Mouse (Mus musculus) heart, embryonic 15.5 days (tissue): ENCODE results near the gene Il34. TPM values are rescaled to one million over a fixed set of nuclear protein-coding genes. Genes with fewer than 3 reads are reported as not detected.

ENCODE experiments used
- ATAC-seq: fragments of 200-750 bp; cut with Nextera tagmentation; replicated peaks from 2 replicates; pipeline ENCODE4 v1.8.0; 2017; ENCODE audit warnings: low read depth, moderate TSS enrichment; ENCODE audit not compliant: insufficient number of reproducible peaks, insufficient read depth, low FRiP score
- H3K27ac ChIP-seq: fragments of 300-500 bp; sonication (generic); 2 replicates; pipeline ENCODE4 v1.5.1; 2015; ENCODE audit warnings: mild to moderate bottlenecking, inconsistent platforms
- H3K27me3 ChIP-seq: fragments of 300-500 bp; sonication (generic); 2 replicates; pipeline ENCODE4 v1.6.1; 2015; ENCODE audit warnings: inconsistent platforms
- H3K36me3 ChIP-seq: fragments of 300-500 bp; sonication (generic); 2 replicates; pipeline ENCODE4 v1.6.1; 2015; ENCODE audit warnings: mild to moderate bottlenecking, inconsistent platforms
- H3K4me1 ChIP-seq: fragments of 300-500 bp; sonication (generic); replicated peaks from 2 replicates; pipeline ENCODE4 v1.6.1; 2015; ENCODE audit warnings: inconsistent platforms
- H3K4me2 ChIP-seq: fragments of 300-500 bp; sonication (generic); 2 replicates; pipeline ENCODE4 v1.6.1; 2015; ENCODE audit warnings: inconsistent platforms, mild to moderate bottlenecking, moderate library complexity
- H3K4me3 ChIP-seq: fragments of 300-500 bp; sonication (generic); 2 replicates; pipeline ENCODE4 v1.5.1; 2015; ENCODE audit warnings: mild to moderate bottlenecking, inconsistent platforms
- H3K9ac ChIP-seq: fragments of 300-500 bp; sonication (generic); 2 replicates; pipeline ENCODE4 v1.6.1; 2015; ENCODE audit warnings: mild to moderate bottlenecking, inconsistent platforms
- H3K9me3 ChIP-seq: fragments of 300-500 bp; sonication (generic); replicated peaks from 2 replicates; pipeline ENCODE4 v1.6.1; 2016; ENCODE audit warnings: inconsistent platforms
- WGBS: fragments of 180-500 bp; shearing (Covaris S2); methylation state at CpG from one replicate; pipeline ENCODE4 v1.1.7; 2015; ENCODE audit warnings: mixed read lengths; 5-methylcytosine and 5-hydroxymethylcytosine counted together
- polyA plus RNA-seq: library from polyadenylated mRNA; unstranded; fragments of >200 nt; fragmentation: Nextera tagmentation; extraction: Ambion mirVana; gene quantifications from 2 replicates; pipeline ENCODE4 v1.2.1, GENCODE M21; 2015

The Il34 gene
- polyA plus RNA-seq, 1 experiment from 2014 or later, result 0.94 TPM

DNA sequence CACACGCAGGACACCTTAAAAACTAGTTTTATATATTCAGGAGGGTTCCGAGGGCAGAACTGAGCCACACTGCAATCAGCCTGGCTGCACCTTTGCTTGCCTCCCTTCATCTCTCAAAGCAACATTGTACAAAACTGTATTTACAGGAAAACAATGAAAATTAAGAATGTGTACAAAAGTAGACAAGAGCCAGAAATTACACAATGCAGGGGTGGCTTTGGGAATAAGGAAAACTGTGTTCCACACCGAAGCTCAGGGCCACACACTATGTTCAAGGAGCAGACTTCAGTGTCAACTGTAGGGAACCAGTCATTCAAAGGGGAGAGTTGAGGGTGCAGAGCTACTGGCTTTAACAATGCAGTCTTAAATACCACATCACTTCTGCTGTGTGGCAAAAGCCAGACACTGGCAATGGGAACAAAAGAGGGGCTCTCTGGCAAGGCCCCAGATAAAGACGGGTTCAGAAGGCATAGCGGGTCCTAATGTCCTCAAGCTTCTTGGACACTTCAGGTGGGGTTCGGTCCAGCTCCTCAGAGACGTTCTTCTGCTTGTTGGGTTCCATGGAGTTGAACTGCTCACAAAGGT, 4.8 kb upstream of the Il34 start:
- Histone ChIP-seq H3K27ac (peak overlapping the region; percentile 10; the same call in 1 of the 2 replicates), H3K4me1 (peaks cover 27% of the 10 kb centered on the region), H3K9me3 (no peaks in the 10 kb centered on the region), H3K36me3 (peaks cover 66% of the 10 kb centered on the region), H3K4me3 (no peak overlapping the region), H3K9ac (no peak overlapping the region), H3K27me3 (no peaks in the 10 kb centered on the region), H3K4me2 (no peak overlapping the region)
- whole genome bisulfite sequencing, result 83% methylated on average over 7 of the region's 7 CpGs
- no peak for ATAC-seq

DNA sequence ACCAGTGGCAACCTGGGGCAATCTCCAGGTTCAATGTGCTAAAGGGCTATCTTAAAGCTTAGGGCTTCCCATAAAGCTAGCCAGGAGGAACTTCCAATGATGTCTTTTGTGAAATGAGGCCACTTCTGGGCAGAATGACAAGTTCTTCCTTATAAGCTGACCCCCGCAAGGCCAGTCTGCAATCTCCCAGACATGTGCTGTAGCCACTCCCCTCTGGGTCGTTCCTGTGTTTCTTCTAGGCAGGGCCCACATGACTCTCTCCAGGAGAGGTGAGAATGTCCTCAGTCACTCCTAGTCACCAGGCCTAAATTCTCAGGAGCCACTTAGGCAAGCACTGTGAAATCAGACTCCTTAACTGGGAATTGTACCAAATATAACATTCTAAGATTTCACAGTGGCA, 4.1 kb upstream of the Il34 start:
- no peak for ATAC-seq
- no peak overlapping the region for H3K4me2 ChIP-seq
- WGBS, result 26% methylated on average over 2 of the region's 2 CpGs
- no peak overlapping the region for H3K9ac ChIP-seq
- no peaks in the 10 kb centered on the region for H3K27me3 ChIP-seq
- peaks cover 28% of the 10 kb centered on the region for H3K4me1 ChIP-seq
- peak overlapping the region; percentile 21; the same call in 1 of the 2 replicates for H3K27ac ChIP-seq
- H3K9me3 ChIP-seq, result no peaks in the 10 kb centered on the region
- H3K36me3 ChIP-seq, result peaks cover 59% of the 10 kb centered on the region
- no peak overlapping the region for H3K4me3 ChIP-seq

DNA sequence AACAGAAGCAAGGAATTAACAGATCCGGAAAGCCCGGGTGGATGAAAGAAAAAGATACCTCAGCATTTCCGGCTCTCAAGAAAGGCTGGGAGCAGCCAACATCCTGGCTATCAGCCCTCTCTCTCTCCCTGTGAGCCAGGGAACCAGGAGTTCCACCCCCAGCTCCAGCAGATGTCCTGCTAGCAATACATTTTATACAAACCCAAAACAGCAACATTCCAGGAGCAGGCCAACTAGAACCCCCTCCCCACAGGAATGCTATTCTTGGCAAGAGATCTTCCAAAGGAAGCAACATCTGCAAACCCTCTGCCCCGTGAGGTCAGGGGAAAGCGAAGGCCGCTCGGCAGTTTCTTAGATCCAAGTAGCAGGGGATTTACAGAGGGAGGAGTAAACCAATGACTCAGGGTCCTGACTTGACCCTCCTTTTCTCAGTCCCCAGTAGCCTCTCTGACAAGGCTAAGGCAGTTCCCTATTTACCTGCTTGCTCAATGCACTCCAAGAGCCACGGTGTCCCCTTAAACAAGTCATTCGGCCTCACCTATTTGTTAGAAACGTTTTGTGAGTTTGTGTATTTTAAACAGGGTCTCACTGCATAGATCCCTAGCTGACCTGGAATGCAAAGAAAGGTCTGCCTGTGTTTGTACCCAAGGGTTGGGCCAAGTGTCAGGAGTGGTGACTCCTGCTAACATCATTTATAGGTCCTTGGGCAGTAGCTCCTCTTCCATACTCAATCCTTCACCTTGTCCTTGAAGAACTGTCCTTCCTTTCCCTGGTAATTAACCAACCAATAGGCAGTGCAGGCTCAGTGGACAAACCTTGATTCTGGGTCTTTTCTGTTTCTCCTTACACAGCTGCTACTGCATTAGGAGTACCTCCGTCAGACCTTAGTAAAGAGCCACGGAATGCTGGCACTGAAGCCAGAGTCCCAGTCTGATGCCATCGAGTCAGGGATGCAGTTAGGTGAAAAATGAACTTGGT, 3.1 kb upstream of the Il34 start:
- Histone ChIP-seq H3K4me3 (no peak overlapping the region), H3K9ac (no peak overlapping the region), H3K4me1 (peaks cover 28% of the 10 kb centered on the region), H3K9me3 (no peaks in the 10 kb centered on the region), H3K27ac (peak overlapping the region; percentile 64), H3K36me3 (peaks cover 48% of the 10 kb centered on the region), H3K4me2 (no peak overlapping the region), H3K27me3 (no peaks in the 10 kb centered on the region)
- WGBS, result 42% methylated on average over 13 of the region's 13 CpGs
- ATAC-seq, result peak; percentile 47

DNA sequence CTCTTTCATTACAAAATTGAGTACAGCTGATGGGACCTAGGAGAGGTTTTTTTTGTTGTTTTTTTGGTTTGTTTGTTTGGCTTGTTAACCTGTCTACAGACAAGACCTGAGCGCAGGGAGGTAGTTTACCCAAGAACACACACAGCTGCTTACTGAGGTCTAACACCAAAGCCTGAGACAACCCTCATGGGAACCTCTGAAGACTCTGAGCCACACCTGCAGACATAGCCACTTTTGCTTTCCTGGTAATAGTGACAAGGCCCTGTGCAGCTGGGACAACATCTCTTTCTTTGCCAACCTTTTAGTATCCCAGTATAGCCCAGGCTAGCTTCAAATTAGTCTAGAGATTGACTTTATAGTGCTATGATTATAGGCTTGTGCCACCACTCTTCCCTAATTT, 422 bp upstream of the Il34 start:
- peaks cover 28% of the 10 kb centered on the region for H3K4me1 ChIP-seq
- no peak overlapping the region for H3K4me2 ChIP-seq
- H3K9ac ChIP-seq, result no peak overlapping the region
- no peak overlapping the region for H3K27ac ChIP-seq
- peaks cover 22% of the 10 kb centered on the region for H3K36me3 ChIP-seq
- no peaks in the 10 kb centered on the region for H3K27me3 ChIP-seq
- 68% methylated on average over 1 of the region's 1 CpGs for WGBS
- H3K4me3 ChIP-seq, result no peak overlapping the region
- no peaks in the 10 kb centered on the region for H3K9me3 ChIP-seq
- no peak for ATAC-seq

DNA sequence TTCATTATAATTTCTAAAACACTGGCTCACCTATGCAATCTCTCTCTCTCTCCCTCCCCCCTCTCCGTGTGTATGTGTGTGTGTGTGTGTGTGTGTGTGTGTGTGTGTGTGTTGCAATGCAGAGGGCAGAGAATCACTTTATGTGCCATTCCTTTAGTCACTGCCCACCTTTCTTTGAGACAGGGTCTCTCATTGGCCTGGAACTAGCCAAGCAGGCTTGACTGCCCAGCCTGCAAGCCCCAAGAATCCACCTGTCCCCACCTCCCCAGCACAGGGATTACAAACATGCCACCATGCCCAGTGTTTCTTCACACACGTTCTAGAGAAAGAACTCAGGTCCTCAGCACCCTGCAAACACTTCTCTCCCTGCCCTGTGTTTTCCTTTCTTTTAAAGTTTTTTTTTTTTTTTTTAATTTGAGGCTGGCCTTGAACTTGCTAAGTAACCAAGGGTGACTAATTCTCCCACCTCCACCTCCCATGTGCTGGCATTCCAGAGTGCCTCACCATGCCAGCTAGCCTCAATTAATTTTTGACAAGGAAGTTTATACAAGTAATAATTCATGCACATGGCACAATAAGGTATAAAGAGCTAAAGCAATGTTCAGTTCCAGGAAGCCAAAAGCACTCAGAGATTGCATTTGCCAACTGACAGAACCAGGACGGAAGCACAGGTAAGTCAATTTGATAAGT, 754 bp downstream of the Il34 start:
- no peak overlapping the region for H3K4me3 ChIP-seq
- no peak for ATAC-seq
- H3K4me2 ChIP-seq, result no peak overlapping the region
- H3K9ac ChIP-seq, result no peak overlapping the region
- H3K27ac ChIP-seq, result no peak overlapping the region
- H3K27me3 ChIP-seq, result no peaks in the 10 kb centered on the region
- 51% methylated on average over 3 of the region's 3 CpGs for WGBS
- peaks cover 24% of the 10 kb centered on the region for H3K4me1 ChIP-seq
- peaks cover 10% of the 10 kb centered on the region for H3K36me3 ChIP-seq
- no peaks in the 10 kb centered on the region for H3K9me3 ChIP-seq

DNA sequence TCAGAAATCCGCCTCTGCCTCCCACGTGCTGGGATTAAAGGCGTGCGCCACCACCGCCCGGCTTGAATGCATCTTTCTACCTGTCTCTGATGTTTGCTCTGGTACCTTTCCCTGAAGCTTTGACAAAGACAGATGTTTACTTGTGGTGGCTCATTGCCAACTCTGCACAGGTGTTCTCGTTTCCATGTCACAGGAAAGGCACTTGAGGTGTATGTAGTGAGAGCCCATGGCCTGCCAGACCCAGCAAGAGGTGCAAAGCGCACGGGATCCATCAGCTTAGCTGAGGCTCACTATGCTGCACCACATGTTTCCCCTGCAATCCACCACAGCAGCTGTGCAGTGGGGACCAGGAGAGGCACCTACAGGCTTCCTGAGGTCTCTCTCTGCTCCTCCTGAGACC, 1.9 kb downstream of the Il34 start:
- 85% methylated on average over 9 of the region's 9 CpGs for WGBS
- H3K9ac ChIP-seq, result no peak overlapping the region
- H3K27me3 ChIP-seq, result no peaks in the 10 kb centered on the region
- H3K4me1 ChIP-seq, result peaks cover 13% of the 10 kb centered on the region
- no peaks in the 10 kb centered on the region for H3K9me3 ChIP-seq
- H3K4me2 ChIP-seq, result no peak overlapping the region
- ATAC-seq, result no peak
- H3K36me3 ChIP-seq, result no peaks in the 10 kb centered on the region
- no peak overlapping the region for H3K4me3 ChIP-seq
- no peak overlapping the region for H3K27ac ChIP-seq

DNA sequence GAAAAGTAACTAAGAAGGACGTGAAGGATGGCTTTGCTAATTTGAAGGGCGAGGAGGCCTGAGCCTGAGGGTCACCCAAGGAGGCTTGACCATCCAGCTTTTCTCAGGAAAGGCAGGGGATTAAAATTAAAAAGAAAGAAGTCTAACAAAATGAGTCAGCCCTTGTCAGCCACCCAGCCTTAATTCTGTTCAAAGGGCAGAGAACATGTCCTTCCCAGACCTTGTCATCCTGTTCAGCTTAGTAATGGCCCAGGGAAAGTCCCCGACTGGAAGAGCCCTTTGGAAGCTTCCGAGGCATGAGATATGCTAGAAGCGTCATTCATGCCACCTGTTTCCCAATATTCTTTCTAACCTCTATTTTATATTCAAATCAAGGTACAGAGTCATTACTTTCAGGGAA, 2.7 kb downstream of the Il34 start:
- no peak for ATAC-seq
- WGBS, result 73% methylated on average over 5 of the region's 5 CpGs
- Histone ChIP-seq H3K4me1 (peaks cover 5% of the 10 kb centered on the region; the same call in 1 of the 2 replicates), H3K4me3 (no peak overlapping the region), H3K9ac (no peak overlapping the region), H3K27me3 (no peaks in the 10 kb centered on the region), H3K27ac (no peak overlapping the region), H3K9me3 (no peaks in the 10 kb centered on the region), H3K36me3 (no peaks in the 10 kb centered on the region), H3K4me2 (no peak overlapping the region)

DNA sequence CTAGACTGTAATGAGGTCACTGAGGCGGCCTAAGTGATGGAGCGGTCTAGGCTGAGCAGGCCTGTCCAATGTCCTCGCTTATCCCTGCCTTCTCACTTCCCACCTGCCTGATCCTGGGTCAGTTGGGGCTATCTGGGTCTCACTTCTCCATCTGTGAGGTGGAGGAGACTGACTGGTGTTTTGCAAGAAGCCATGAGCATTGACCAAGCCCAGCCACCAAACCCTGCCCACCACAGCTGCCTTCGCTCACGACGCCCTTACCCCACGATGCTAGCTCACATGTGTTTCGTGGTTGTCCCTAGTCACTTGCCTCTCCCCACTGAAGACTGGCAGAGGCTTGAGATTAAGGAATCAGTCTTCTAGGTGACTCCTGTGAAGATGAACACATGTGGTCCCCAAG, 8.6 kb downstream of the Il34 start:
- Histone ChIP-seq H3K4me1 (peaks cover 10% of the 10 kb centered on the region), H3K36me3 (no peaks in the 10 kb centered on the region), H3K27ac (no peak overlapping the region), H3K9ac (no peak overlapping the region), H3K9me3 (no peaks in the 10 kb centered on the region), H3K4me3 (no peak overlapping the region), H3K27me3 (no peaks in the 10 kb centered on the region), H3K4me2 (no peak overlapping the region)
- 97% methylated on average over 8 of the region's 8 CpGs for WGBS
- no peak for ATAC-seq

DNA sequence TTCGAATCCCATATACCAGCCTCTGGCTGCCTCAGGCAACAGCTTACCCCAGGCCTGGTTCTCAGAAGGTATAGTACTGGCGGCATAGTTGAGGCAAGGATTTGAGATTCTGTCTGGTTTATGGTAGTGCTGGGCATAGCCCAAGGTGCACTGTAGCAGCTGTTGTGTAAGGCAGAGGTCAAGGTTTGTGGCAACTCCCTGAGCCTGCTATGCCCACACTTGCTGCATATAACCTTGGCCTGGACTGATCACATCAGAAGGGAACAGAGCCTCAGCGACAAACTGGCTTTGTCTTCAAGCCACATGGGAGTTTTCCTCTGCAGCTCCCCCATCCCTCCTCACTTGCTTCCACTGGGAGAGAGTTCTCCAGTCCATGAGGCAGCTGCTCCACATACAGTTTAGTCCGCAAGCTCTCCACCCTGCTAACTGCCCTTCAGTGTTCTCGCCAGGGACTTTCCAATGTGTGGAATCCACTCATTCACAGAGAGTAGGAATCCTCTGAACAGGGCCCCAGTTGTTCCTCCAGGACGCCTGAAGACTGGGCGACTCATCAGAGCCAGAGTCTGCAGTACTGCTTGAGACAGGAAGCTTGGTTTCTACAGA, 11.3 kb downstream of the Il34 start:
- H3K27me3 ChIP-seq, result no peaks in the 10 kb centered on the region
- peaks cover 16% of the 10 kb centered on the region for H3K4me1 ChIP-seq
- ATAC-seq, result no peak
- no peaks in the 10 kb centered on the region for H3K36me3 ChIP-seq
- WGBS, result 81% methylated on average over 7 of the region's 7 CpGs
- H3K27ac ChIP-seq, result no peak overlapping the region
- no peaks in the 10 kb centered on the region for H3K9me3 ChIP-seq
- H3K4me2 ChIP-seq, result no peak overlapping the region
- H3K9ac ChIP-seq, result no peak overlapping the region
- no peak overlapping the region for H3K4me3 ChIP-seq

DNA sequence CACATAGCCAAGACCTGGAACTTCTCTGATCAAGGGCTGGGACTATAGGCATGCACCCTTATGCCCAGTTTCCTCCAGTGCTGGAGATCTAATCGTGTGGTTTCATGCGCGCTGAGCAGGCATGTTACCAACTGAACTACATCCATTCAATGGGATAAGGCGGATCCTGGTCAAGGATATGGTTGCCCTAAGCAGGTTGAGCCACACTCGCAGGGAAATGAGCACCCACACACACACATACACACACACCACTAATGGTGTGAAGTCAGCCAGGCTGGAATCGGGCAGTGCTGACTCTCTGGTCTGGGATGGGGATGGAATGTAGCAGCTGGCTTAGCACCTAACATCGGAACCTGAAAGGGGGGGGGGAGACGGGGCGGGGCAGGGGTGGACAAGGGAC, 11.8 kb downstream of the Il34 start:
- H3K4me1 ChIP-seq, result peaks cover 18% of the 10 kb centered on the region
- no peak overlapping the region for H3K9ac ChIP-seq
- ATAC-seq, result 0 out of 2 replicates have a peak, but pooled peaks have one; percentile 4
- 92% methylated on average over 9 of the region's 9 CpGs for WGBS
- no peak overlapping the region for H3K4me2 ChIP-seq
- H3K27me3 ChIP-seq, result no peaks in the 10 kb centered on the region
- H3K9me3 ChIP-seq, result no peaks in the 10 kb centered on the region
- no peaks in the 10 kb centered on the region for H3K36me3 ChIP-seq
- no peak overlapping the region for H3K27ac ChIP-seq
- no peak overlapping the region for H3K4me3 ChIP-seq

DNA sequence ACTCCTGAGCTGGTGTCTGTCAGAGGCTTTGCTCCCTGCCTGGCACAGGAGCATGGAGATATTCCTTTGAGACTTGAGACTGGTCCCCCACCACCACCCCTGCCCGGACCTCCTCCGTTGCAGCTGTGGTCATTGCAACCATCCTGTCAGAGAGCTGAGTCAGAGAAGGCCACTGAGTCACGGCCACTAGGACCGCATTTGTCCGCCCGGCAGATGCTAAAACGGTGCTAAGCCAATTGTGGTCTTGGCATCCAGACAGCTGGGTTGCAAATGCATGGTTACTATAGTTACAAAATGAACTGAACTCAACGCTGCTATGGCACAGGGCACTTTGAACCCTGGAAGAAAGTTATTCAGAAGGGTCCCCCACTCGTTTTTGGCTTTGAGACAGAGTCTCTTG, 12.2 kb downstream of the Il34 start:
- Histone ChIP-seq H3K9me3 (no peaks in the 10 kb centered on the region), H3K27ac (no peak overlapping the region), H3K27me3 (no peaks in the 10 kb centered on the region), H3K9ac (no peak overlapping the region), H3K36me3 (no peaks in the 10 kb centered on the region), H3K4me2 (no peak overlapping the region), H3K4me3 (no peak overlapping the region), H3K4me1 (peaks cover 18% of the 10 kb centered on the region)
- 73% methylated on average over 9 of the region's 9 CpGs for WGBS
- no peak for ATAC-seq
